Mouse (Mus musculus): ENCODE results near the gene Fbxl15.

The Fbxl15 gene

DNA sequence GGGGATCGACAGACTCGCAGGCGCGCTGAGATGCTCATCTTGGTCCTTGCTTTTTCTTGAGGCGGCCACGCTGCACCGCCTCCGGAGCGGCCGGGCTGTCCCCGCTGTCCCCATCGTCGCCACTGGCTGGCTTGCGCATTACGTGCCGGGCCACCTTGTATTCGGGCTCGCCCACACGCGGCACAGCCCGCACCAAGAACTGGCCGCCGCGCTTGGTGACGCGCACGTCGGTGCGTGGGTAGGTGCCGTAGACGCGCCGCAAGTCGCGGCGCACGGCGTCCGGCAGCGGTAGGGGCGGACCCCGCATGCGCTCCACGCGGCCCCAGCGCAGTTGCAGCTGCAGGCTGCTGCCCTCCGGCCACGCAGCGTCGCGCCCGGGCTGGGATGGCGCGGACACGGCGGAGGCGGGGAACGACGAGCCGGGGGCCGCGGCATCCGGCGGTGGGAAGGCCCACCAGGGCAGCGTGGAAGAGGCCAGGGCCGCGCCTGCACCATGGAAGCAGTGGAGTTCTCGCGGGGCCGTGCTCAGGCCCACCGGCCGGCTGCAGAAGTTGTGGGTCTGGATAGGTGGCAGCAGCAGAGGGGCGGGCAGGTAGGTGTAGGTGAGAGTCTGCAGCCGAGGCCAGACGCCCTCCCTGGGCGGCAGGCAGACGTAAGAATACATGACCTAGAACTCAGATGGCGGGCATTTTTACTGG, 20.9 kb downstream of the Fbxl15 start:
- DNase-seq: peak; percentile 90

DNA sequence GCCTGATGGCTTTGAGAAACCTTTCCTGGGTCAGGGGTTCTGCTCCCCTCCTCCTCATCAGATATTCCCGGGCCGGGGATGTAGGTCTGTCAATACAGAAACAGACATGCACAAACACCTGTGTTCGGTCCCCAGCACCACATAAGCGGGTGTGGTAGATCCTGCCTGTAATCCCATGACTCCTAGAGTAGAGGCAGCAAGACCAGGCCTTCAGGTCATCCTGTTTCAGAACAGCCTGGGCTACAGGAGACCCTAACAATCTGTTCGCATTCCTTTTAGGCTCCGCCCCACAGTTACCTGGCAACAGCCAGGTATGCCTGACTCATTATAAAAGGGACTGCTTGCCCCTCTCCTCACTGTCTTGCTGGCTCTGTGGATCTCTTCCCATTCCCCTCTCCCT, 21.6 kb downstream of the Fbxl15 start:
- DNase-seq: no peak

DNA sequence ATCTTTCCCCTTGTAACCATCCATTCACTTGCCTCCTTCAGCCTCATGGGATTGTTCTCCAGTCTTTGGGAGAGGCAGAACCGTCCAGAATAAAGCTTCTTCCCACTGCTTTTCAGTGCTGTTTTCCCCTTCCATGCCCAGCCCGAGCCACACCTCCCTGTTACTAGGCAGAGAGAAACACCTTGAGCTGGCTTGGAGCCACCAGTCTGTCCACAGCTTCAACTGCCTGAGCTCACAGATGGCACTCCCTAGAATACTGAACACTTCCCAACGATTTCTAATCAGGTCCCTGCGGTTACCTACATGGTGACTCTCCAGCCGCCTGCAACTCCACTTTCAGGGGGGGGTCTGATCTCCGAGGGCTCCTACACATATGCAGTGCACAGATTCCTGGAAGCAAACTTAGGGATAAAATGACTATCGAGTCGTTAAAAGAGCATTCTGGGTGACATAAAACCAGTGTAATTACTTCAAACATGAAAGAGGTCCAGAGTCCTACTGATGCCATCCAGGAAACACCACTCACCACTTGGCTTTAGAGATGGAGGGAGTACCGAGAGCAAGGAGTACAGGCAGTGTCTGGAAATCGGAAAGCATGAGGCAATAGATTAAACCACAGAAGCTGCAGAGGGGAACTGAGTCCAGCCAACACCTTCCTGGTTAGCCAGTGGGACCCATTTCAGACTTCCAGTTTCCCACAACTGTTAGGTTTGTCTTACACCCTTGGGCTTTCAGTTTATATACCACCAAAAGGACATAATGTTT, 22.4 kb downstream of the Fbxl15 start, which contains the start of gene 2310034G01Rik:
Gene 2310034G01Rik, minus strand, starts transcription at position 135 of the 765 bp plus-strand sequence.
- DNase-seq: peak; percentile 53

DNA sequence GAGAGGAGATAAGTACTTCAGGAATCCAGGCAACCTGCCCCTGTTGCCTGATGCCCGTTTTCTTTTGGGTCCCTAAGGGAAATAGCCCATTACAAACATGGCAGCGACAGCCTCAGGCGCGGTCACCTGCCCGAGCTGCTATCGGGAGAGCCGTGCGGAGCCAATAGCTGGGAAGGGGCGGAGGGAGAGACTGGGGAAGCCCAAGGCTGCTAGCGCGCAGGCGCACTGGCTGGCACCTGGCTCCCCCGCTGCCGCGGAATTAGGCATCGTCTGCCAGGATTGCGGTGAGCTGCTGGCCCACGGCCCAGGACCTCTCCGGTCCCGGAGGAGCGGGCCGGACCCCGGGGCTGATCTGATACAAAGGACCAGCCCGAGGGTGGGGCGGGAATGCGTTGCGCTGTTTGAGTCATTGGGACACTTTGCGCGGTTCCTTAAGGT, 28.7 kb downstream of the Fbxl15 start:
- DNase-seq: peak; percentile 94

DNA sequence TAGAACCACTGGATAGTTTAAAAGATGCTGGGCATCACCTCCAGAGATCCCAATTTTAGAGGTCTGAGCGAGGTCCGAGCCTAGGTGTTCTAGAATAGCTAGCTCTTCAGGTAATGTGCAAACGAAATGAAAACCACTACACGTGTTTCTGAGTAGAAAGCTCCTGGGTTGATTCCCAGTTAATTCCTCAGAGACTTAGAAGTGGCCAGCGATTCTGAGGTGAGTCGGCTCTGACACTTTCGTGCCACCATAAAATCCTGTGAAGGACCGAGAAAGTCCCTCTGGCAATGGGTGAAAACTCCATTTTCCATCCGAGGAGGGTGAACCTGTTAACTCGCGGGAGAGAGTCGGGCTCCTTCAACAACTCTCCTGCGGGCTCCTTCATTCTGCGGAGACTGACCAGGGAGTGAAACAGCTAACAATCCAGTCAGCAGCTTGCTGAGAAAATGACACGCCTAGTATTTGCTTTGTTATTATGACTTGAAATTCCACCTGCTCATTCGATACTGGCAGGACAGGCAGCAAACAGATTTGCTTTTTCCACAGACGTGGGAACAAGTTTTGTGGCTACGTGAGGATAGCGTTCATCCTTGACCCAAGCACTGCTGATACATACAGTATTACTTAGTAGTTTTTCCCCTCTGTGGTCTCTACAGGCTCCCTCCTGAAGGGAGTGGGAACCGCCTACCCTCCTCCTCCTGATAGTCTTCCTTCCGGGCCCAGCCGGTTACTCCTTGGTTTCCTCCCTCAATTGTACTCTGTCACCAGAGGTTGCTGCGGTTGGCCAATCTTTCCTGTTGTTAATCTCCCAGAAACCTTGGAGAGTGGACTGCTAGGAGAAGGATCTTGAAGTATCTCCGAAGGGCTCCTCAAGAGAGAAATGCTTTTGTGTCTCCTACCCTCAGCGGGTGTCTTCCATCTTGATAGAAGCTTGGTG, 29.6 kb downstream of the Fbxl15 start:
- no peak for DNase-seq

DNA sequence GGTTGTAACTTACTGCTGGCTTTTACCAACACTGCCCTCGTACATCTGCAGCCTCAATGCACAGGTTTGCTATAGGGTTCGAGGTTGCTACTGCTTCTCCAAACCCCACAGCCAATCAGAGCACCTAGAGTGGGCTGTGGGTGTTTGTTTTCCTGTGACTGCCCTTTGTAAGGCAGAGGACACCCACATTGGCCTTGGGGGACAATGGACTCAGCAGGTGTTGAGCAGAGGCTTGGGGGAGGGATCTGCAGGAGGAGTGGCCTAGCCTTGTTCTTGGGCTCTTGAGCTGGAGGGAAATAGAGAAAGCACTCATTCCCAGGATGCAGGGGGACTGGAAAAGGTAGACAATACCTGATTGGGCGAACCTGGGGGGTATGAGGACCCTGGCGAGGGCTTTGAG, 30.4 kb downstream of the Fbxl15 start:
- DNase-seq: no peak

DNA sequence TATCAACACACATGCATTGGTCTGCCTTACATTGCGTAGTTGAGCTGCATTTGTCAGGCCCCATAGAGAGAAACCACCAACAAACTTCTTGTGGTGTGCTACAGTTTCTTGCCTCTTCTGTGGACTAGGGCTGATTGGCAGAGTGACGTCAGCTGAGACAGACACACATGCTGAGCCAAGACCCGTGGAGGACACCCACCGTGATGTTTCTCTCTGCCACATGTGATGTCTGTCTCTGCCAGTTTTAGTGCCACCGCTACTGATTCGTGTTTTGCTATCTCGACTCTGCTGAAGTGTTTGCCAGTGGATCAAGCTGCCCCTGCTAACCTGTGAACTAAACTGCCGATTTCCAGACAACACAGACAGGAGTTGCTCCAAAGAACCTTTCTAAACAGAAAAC, 34.1 kb downstream of the Fbxl15 start:
- DNase-seq: no peak

DNA sequence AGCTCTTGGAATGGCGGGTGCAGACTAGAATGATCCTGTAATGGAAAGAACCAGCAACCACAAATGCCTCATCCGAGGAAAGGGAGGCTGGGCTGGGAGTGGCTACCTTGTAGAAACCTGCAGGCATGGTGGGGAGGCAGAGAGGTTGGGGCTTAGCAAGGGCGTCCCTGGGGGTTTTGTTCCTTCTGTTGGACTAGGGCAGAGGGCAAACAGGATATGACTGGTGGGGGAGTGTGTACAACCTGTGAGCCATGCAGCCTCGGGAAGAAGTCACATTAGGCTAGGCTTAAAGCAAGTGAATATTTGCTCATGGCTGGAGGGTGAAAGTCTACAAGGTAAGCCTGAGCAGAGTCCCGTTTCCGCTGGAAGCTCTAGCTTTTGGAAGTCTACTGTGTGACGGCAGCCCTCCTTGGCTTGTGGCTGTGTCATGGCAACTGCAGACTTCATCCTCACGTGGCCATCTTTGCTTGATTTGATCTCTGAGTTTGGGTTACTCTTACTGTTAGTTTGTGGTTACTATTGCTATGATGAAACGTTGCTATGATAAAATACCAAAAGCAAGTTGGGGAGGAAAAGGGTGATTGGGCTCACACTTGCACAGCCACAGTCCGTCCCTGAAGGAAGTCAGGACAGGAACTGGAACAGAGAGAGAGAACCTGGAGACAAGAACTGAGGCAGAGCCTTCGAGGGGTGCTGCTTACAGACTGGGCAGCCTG, 35.5 kb downstream of the Fbxl15 start:
- DNase-seq: no peak

DNA sequence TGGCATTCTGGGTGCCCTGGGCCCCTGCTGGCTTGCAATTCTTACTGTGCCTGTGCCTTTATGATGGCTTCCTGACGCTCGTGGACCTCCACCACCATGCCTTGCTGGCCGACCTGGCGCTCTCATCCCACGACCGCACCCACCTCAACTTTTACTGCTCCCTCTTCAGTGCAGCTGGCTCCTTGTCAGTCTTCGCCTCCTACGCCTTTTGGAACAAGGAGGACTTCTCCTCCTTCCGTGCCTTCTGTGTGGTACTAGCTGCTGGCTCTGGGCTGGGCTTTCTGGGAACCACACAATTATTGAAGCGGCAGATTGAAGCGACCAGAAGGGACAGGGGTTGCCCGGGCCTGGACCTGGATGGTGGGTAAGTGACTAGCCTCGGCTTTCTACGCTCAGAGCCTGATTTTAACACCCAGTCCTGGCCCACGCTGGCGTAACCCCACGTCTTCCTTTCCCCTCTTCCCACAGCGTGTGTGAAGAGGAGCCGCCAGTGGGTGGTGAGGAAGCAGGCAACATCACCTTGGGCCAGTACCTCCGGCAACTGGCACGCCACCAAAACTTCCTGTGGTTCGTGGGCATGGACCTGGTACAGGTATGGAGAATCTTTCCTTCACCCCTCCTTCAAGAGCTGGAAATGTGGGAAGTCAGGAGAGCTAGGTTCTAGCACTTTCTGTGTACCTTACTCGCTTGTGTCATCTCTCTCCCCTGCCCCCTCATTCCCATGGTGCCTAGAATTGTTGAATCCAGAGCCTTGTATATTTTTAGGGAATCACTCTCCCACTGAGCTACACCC, 40.0 kb downstream of the Fbxl15 start:
- no peak for DNase-seq

DNA sequence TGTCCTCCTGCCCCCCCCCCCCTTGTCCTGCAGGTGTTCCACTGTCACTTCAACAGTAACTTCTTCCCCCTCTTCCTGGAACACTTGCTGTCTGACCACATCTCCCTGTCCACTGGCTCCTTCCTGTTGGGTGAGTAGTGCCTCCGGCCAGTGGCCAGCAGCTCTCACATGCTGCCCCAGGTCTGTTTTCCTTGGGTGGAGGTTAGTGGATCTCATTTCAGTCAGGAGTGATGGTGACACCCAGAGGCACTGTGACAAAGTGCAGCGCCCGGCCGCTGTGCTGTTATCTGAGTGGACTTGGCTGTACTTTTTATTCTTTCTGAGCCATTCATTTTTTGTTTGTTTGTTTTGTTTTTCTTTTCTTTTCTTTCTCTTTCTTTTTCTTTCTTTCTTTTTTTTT, 41.2 kb downstream of the Fbxl15 start:
- peak; percentile 58 for DNase-seq

DNA sequence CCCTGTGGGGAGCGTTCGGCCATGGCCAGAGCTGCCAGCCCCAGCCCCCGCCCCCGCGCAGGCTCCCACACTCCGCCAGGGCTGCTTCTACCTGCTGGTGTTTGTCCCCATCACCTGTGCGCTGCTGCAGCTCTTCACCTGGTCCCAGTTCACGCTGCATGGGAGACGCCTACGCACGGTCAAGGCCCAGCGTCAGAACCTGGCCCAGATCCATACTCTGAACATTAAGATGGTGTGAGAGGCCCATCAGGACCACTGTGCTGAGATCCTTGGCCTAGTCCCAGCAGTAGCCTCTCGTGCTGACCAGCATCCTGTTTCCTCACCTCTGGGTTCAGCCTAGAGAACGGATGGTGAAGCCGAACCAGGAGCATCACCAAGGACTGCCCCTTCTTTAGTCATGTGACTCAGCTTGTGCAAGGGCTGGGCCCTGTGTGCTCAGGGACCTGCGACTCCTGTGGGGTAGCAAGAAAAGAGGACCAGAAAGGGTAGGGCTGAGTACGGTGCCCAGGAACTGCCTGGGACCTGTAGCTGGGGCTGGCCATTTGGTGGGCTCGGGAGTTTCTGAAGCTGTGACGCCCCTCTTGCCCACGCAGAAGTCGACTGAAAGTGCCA, 46.6 kb downstream of the Fbxl15 start:
- no peak for DNase-seq

DNA sequence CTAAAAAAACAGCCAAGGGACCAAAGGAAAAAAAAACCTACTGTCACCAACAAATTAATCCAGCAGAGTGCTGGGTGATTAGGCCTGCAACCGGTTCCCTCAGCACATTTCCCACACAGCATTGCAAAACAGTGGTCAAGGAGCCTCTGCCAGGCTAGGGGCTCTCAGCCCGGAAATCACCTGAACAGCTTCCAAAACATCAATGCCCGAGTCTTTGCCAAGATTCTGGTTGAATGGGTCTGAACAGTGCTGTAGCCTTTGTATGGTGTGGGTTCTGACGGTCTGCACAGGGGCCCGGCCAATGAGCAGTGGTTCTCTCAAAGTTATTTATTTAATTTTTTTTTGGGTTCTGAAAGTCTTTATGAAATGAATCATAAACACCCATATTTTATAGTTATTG, 47.5 kb downstream of the Fbxl15 start:
- DNase-seq: no peak

DNA sequence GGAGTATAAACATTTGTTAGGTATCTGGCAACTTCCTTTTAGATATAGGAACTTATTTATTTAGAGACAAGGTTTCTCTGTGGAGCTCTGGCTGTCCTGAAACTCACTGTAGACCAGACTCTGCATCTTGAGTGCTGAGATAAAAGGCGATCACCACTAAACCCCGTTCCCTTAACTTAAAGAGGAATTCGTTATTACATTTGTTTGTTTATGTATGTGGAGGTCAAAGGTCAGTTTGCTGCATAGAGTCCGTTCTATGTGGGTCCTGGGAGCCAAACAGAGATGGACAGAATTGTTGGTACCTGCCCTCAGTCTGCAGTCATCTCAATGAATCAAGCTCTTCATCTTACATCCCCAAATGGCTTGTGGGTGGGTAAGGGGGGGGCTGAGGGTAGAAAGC, 47.9 kb downstream of the Fbxl15 start:
- no peak for DNase-seq

All from cerebellum, adult 11 months (tissue).